Mouse (Mus musculus) splenic B cell, adult 2 months (primary cell): ENCODE results near the gene Retreg1.

ENCODE experiments used
- DNase-seq: peaks from one replicate; pipeline ENCODE4 v3.0.0-alpha.2; 2011; ENCODE audit warnings: low read depth, low spot score
- H3K27me3 ChIP-seq: 2 replicates; pipeline ENCODE4 v1.6.1; 2012; ENCODE audit warnings: mild to moderate bottlenecking, low read length, moderate library complexity, mixed read lengths; ENCODE audit not compliant: control insufficient read depth, poor library complexity, insufficient read depth, severe bottlenecking
- H3K36me3 ChIP-seq: 2 replicates; pipeline ENCODE4 v1.6.1; 2012; ENCODE audit warnings: mild to moderate bottlenecking, low read length, moderate library complexity, mixed read lengths; ENCODE audit not compliant: control insufficient read depth, poor library complexity, insufficient read depth, severe bottlenecking

Gene Retreg1

GRCm38 (mm10) chr15:25910924-25911323 lies 67.9 kb downstream of the Retreg1 start:
- peaks cover 2% of the 10 kb centered on the region; the same call in 1 of the 2 replicates for H3K36me3 ChIP-seq
- DNase-seq: no peak
- H3K27me3 ChIP-seq: no peaks in the 10 kb centered on the region

DNA sequence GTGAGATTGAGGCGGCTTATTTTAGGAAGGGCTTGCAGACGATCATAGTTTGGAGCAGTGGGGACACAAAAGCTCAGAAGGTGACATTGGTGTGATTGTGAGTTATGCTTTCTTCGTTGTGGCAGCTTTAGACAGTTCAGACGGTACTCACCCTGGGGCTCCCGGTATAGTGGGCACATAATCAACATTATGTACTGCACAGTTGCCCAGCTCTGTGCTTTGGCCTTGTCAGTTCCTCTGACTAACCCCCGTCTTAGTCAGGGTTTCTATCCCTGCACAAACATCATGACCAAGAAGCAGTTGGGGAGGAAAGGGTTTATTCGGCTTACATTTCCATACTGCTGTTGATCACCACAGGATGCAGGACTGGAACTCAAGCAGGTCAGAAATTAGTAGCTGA lies 69.9 kb downstream of the Retreg1 start:
- H3K27me3 ChIP-seq: no peaks in the 10 kb centered on the region
- DNase-seq: no peak
- no peaks in the 10 kb centered on the region; the same call in 1 of the 2 replicates for H3K36me3 ChIP-seq

DNA sequence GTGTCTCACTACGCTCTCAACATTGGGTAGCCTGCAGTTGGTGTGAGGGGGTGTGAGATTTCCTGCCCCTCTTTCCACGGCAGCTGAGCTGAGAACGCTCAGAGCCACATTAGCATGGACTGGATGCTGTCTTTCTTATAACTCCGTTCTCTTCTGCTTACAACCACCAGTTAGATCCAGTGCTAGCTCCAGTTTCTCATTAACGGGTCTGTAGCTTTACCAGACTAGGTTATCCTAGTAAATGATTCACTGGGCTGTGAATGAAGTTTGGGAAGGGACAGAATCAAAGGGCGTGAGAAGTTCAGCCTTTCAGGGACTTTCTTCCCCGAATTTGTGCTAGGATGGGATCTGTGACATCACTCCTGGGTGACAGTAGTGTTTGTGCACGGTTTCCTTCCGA lies 70.7 kb downstream of the Retreg1 start:
- Histone ChIP-seq H3K27me3 (no peaks in the 10 kb centered on the region), H3K36me3 (no peaks in the 10 kb centered on the region; the same call in 1 of the 2 replicates)
- DNase-seq: no peak

- H3K36me3 ChIP-seq: no peaks in the 10 kb centered on the region; the same call in 1 of the 2 replicates
- no peak for DNase-seq
- no peaks in the 10 kb centered on the region for H3K27me3 ChIP-seq
Measured at GRCm38 (mm10) chr15:25914160-25914559, 71.2 kb downstream of the Retreg1 start.

GRCm38 (mm10) chr15:25915013-25915412 lies 72.0 kb downstream of the Retreg1 start:
- Histone ChIP-seq H3K27me3 (no peaks in the 10 kb centered on the region), H3K36me3 (no peaks in the 10 kb centered on the region; the same call in 1 of the 2 replicates)
- DNase-seq: no peak

DNA sequence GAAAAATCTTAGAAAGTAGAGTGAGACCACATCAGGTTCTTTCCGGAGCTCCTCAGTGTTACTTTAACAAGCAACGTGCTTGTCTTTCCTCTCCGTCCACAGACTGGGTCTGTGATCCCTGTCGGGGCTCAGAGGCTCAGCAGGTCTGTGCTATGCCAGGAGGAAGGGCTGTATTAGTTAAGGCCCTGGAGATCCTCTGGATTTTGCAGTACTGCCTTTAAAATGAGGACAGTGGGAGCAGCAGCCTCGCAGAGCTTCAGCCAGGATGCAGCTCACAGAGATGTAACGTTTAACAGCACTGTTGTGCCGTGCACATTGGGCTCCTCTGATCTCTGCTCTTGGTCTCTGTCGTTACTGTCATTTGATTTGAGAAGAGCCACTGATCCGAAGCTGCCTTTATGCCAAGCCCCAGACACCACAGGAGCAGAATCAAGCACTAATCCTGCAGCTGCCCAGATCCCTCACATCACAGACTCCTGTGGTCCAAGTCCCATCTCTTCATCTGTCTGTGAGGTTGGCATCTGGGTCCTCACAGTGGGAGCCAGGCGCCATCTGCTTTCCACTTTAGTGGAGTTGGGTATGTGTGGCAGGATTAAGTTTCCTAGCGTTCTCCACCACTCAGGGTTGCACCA lies 72.7 kb downstream of the Retreg1 start:
- no peaks in the 10 kb centered on the region; the same call in 1 of the 2 replicates for H3K36me3 ChIP-seq
- no peak for DNase-seq
- no peaks in the 10 kb centered on the region for H3K27me3 ChIP-seq

DNA sequence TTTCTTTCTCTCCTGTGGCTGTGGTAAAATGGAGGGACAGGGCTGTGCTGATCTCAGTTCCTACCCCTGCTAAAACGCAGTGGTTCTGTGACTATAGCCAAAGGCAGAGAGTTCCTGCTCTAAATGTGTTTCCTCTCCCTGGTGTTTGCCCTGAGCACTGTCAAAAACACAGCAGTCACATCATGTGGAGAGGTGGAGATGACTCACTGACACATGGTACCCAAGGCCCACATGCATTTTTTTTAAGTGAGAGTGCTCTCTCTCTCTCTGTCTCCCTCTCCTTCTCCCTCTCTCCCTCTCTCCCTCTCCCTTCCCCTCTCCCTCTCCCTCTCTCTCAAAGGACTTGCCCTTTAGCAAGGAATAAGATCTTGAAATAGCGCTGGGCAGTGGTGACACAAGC lies 73.3 kb downstream of the Retreg1 start:
- Histone ChIP-seq H3K27me3 (no peaks in the 10 kb centered on the region), H3K36me3 (no peaks in the 10 kb centered on the region; the same call in 1 of the 2 replicates)
- DNase-seq: no peak

DNA sequence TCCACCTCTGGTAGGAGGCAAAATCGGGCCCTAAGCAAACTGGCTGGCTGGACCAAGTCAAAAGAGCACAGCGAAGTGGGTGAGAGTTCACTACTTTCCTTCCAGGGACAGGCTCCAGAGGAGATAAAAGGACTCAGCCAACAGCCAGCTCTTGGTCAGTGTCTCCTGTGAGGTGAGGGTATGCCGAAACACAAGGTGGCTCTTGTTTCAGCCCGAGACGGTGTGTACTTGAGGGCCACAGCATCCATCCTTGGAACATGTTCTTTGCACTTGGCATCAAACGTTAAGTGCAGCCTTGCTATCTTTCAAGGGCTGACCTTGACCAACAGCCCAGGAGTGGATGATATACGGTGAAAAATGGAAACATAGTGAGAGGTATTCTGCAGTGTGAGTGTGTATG lies 75.7 kb downstream of the Retreg1 start:
- no peaks in the 10 kb centered on the region for H3K27me3 ChIP-seq
- no peak for DNase-seq
- no peaks in the 10 kb centered on the region; the same call in 1 of the 2 replicates for H3K36me3 ChIP-seq

DNA sequence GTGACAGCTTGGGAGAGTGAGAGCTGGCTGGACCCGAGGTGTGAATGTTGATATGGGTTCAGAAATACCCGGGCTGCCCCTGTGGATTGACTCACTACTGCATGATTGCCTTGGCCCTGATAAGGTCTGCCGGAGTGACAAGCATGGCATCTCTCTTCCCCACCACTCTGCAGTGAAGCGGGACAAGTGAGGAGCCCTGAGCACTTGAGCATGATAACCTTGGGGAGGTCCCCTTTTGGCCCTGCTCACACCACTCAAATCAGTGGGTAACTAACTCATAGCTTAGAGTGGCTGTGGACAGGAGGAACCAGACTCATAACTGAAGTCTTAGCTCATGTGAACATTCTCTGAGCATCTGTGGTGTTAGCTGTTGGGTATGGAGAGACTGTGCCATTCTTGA lies 77.0 kb downstream of the Retreg1 start:
- Histone ChIP-seq H3K36me3 (no peaks in the 10 kb centered on the region; the same call in 1 of the 2 replicates), H3K27me3 (no peaks in the 10 kb centered on the region)
- peak; percentile 61 for DNase-seq

GRCm38 (mm10) chr15:25920886-25921285 lies 77.9 kb downstream of the Retreg1 start:
- Histone ChIP-seq H3K27me3 (no peaks in the 10 kb centered on the region), H3K36me3 (no peaks in the 10 kb centered on the region; the same call in 1 of the 2 replicates)
- no peak for DNase-seq

GRCm38 (mm10) chr15:25922007-25922406 lies 79.0 kb downstream of the Retreg1 start:
- Histone ChIP-seq H3K27me3 (no peaks in the 10 kb centered on the region), H3K36me3 (no peaks in the 10 kb centered on the region; the same call in 1 of the 2 replicates)
- no peak for DNase-seq

GRCm38 (mm10) chr15:25923916-25924315 lies 80.9 kb downstream of the Retreg1 start:
- H3K27me3 ChIP-seq: no peaks in the 10 kb centered on the region

GRCm38 (mm10) chr15:25926171-25926570 lies 83.2 kb downstream of the Retreg1 start:
- no peak for DNase-seq
- no peaks in the 10 kb centered on the region for H3K36me3 ChIP-seq
- H3K27me3 ChIP-seq: no peaks in the 10 kb centered on the region

More at GRCm38 (mm10) chr15:25923916-25924315, 80.9 kb downstream of the Retreg1 start:
- peak; percentile 36 for DNase-seq
- no peaks in the 10 kb centered on the region for H3K36me3 ChIP-seq

DNA sequence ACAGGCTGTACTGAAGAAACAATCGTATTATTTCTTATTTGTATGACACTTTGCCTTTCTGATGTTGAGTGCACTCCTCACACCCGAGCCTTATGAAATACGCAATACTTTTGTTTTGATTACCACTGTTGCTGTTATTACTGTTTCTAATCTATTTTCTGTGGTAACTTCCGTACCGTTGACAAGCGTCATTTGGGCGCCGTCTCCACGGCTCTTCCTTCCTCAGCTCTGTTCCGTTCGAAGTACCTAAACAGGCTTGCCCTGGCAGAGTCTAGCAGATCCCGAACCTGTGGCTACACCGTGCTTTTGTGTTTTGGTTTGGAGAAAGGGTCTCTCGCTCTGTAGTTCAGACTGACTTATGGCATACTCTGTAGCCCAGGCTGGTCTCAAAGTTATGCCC lies 84.1 kb downstream of the Retreg1 start:
- DNase-seq: no peak
- Histone ChIP-seq H3K36me3 (no peaks in the 10 kb centered on the region), H3K27me3 (no peaks in the 10 kb centered on the region)

DNA sequence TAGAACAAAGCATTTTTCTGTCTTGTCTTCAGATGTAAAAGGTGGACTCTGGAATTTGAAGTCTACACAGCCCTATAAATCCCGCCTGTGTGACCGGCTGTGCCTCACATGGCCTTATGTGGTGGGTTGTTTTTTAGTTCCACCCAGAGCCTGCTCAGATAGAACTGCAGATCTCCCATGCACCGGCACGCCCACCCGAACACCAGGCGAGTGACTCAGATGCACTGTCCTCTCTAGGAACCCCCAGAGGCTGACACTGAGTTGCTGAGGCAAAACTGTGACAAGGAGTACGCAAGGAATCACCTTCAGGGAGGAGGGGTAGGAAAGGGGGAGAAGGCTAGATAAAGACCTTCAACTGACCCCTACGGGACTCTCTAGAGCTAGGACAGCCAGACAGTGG lies 85.0 kb downstream of the Retreg1 start:
- Histone ChIP-seq H3K27me3 (no peaks in the 10 kb centered on the region), H3K36me3 (no peaks in the 10 kb centered on the region)
- DNase-seq: no peak

DNA sequence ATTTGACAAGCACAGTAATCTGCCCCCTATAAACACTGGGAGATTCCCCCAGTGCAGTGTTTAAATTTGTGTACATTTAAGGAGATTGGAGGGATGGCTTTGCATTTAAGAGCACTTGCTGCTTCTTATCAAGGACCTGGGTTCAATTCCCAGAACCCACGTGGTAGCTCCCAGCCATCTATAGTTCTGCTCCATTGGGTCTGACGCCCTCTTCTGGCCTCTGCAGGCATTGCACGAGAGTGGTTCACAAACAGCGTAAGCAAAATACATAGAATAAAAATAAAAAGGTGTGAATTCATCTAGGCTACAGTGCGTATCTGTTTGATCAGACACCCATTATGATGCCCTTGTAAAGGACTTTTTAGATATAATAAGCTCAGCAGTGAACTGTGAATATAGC lies 85.9 kb downstream of the Retreg1 start:
- peak; percentile 61 for DNase-seq
- Histone ChIP-seq H3K36me3 (no peaks in the 10 kb centered on the region), H3K27me3 (no peaks in the 10 kb centered on the region)
